Mouse (Mus musculus): ENCODE measurements around the gene Erc1.

The Erc1 gene

DNA sequence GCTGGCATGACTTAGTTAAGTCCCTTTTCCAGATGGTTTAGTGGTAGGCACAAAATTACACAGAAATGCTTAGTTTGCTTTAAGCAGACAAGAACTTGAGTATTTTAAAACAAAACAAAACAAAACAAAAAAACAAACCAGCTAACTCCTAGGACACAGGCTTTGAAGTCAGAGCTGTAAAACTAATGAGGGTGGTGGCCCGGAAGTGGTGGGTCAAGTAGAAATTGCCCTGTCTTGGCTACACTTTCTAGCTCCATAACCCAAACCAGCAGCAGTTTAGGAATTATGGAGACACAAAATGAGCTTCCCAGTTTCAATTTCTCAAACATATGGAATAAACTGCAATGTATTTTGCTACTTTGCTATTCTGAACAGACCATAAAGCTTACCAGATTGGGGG is 263.9 kb downstream of the Erc1 start:
- peak; percentile 26 for DNase-seq

DNA sequence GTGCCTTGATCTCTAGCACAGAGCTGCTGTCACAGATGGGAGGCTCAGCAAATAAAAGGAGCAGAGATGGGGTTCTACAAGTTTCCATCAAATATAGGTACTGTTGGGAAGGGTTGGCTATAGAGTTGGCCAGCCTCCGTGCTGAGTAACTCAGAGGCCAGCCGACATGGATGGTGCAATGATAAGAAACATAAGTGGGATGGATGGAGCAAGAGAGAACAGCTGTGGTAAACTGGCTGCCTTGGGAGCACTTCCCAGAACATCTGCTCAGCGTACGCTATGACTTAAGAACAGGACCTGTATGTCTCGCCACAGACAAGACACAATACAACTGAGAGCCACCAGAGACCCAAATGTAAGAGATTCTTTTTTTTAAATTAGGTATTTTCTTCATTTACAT is 264.8 kb downstream of the Erc1 start:
- DNase-seq = no peak

DNA sequence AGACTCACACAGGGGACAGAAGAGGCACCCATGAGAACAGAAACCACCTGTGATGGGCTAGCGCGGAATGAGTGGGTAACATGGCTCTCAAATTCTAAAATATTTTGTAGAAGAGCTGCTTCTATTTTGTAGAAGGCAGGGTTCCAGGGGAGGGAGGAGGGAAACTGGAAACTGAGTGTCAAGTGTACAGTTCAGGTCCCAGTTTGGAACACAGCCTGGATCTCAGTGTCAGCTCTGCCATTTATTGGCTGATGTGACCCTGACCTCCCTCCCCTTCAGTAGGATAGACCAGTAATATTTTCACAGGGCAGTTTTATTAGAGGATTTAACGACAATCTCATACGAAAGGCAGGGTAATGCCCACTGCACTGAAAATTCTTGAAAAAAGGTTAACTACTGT is 271.3 kb downstream of the Erc1 start:
- no peak for DNase-seq

DNA sequence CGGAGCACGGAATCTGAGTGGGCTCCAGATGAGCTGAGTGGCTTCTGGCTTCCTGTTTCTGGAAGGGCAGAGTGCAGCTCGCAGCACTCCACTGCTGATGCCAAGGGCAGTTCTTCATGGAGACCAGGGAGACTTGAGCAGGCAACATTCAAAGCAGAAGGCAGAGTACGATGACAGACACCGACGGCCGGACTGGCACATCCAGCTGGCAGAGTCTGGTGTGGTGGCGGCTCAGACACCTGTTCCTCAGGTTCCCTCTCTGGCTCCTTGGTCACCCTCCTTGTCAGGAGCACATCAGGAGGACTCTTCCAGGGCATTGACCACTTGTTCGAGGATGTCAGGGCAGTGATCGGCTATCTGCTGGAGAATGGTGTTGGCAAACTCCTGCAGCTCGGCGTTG is 272.6 kb downstream of the Erc1 start:
- DNase-seq = no peak

DNA sequence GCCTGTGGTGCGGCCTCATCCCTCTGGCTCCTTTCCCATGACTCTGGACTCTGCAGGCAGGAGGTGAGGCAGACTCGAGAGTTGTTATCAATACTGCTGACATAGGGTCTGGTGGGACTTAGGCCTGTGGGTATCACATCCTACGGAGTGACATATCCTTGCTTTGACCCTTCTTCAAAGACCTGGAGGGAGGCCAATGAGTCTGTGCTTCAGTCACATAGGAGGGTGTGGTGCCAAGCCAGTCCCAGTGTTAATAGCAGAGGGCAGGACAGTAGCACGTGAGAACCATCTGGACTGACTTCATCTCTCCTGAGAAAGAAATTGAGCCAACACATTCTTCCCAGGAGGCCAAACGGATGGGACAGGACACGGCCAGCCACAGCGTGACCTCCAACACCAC is 275.7 kb downstream of the Erc1 start:
- no peak for DNase-seq

DNA sequence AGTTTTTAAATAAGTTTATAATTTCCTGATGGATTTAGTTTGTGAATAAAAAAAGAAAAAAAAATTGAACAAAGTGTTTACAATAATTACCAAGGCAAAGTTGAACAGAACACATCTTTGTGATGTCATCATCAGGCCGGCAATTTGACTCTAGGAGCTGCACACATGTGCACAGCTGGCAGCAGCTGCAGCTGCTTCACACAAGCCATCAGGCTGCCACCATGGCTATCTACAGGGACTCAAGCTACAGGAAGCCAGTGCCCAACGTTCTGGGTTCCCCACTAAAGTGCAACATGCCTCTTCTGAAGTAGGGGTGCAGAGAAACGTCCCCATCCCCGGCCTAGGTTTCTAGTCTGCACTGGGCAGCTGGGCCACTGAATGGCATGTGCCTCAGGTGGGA is 277.2 kb downstream of the Erc1 start:
- DNase-seq = no peak

DNA sequence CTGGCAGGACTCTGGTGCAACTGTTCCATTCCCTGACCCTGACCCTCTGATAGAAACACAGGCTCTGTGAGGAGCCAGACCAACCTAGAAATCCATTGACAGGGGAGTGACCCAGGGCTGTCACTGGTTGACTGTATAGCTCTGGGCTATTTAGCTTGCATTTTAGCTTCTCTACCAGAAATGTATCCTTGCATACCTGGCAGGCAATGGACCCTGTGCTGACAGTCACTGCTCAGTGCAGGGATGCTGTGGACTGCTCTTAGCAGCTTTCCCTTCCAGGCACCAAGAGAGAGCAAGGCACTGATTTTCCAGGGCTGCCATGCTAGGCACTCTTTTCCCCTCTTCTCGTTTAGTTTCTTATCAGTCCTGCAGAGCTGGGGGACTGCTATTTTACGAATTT is 279.6 kb downstream of the Erc1 start:
- no peak for DNase-seq

DNA sequence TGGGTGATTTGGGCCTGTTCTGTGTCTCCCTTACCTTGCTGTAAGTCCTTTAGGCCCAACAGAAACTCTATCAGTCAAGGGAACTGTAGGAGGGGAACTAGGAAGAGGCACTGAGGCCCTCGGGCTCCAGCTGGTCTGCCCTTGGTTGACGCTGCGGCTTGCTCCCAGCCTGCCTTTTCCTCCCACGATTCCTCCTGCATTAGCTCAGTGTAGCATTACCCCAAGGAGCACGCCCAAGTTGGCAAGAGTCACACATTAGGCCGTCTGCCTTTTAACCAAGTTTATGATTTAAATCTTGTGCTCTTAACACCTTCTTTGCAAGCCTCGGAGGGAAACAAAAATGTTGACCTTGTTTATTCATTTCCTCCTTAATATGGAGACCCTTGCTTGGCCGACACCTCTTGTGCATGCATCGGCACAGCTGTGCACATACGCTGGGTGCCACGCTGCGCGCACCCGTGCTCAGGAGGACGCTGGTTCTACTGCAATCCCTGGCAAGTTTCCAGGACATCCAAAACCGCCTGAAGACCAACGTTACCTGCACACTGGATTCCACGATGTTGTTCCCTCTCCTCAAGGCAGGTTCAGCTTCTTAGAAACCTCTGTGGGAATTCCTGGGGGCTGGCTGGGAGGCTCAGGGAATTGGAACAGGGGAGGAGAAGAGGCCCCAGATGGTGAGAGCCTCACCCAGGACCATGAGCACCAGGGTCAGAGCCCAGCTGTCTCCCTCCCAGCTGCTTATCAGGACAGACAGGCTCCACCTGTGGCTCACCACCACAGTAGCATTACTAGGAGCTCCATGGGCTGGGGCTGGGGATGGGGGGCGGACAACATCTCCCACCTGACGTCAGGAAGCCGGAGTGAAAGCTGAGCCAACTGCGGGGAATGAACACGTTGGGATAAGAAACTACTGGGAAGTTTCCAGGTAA is 282.3 kb downstream of the Erc1 start:
- DNase-seq = peak; percentile 33

DNA sequence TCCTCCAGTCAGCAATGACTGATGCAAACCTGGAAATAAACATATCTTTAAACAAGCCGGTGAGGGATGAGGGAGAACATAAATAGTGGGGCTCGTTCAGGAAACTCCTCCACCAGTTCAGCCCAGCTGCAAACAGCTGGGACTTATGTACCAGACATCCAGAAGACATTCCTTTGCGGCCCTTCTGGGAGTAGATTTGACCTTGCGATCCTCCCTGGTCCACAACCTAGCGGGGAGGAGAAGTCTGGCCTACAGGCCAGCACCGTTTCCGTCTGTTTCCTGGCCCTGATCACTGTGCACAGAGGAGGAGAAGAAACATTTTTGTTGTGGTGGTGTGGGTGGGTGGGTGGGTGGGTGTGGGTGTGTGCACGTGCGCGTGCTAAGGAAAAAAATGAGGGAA is 285.4 kb downstream of the Erc1 start:
- peak; percentile 18 for DNase-seq

DNA sequence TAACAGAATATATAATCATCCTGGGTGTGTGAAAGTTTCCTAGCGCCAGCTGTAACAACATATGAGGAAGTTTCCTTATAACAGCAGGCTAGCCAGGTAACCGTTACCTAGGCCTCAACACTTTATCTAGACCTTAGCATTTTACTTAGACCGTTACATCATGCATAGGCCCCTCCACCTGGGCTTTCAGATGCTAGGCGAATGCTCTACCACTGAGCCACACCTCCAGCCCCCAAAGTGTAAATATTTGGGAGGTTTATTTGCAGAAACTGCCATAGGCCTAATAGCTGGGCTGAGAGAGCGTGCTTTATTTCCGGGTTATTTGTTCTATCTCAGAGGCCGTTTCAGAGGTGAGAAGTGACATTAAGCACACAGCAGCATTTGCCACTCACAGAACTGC is 289.1 kb downstream of the Erc1 start:
- DNase-seq = no peak

DNA sequence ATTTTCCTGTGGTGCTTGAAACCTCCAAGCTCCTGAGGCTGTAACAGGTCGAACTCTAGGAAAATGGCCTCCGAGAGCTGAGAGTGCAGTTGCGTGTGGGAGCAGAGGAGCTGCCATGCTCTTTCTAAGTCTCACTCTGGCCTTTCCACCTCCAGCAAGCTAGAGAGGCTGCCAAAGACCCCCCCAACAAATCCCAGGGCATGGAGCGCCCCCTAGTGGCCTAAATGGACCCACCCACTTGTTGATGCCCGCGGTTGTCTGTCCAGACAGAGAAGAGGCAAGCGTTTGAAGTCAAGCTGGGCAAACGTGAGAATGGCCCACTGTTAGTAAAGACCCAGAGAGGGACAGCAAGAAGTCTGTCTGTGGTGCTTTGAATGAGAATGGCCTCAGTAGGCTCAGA is 293.5 kb downstream of the Erc1 start:
- no peak for DNase-seq

DNA sequence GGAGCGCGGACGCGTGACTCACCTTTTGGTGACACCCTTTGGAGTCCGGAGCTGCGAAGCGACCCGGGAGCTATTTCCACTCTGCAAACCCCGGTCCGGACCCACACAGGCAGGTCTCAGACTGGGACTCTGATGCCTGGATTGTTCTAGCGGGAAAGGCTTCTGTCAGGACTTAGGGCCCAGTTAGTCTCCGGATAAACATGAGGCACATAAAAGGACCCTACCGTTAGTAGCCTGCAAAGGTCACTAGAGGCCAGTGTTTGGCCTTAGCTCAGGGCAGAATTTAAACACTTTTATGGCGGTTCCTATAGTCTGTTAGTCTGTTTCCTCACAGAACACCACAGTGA is 303.5 kb downstream of the Erc1 start:
- DNase-seq = no peak

DNA sequence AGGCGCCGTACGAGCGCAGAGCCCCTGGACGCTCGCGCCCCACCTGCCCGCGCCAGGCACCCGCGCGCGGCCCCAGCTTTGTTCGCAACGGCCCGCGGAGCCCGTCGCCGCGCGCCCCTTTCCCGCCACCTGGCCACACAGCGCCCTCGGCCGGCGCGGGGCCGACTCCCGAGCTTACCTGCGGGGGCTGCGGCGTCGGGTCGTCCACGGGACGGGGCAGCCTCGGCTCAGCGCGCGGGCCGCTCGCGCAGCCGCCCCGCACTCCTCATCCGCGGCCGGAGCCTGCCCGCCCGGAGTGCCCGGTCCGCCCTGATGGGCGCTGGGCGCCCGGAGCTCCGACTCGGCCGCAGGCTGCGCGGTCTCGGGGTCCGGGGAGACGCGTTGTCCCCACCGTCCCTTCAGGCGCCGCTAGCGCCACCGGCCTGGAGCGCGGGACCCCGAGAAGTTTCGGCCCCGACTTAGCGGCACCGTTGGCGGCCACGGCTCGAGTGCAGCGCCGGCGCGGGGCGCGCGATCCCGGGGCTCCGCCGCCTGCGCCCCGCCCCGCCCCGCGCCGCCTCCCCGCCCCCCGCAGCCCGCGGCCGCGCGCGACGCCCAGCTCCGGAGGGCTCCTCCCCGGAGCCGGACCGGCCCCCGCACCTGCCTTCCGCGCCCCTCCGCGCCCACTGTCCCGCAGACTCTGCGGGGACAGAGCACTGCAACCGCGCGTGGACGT is 304.0 kb downstream of the Erc1 start, which contains the start of gene Wnt5b:
Gene Wnt5b (minus strand): TSS at position 545 of the 715 bp plus-strand sequence.
- DNase-seq = no peak

DNA sequence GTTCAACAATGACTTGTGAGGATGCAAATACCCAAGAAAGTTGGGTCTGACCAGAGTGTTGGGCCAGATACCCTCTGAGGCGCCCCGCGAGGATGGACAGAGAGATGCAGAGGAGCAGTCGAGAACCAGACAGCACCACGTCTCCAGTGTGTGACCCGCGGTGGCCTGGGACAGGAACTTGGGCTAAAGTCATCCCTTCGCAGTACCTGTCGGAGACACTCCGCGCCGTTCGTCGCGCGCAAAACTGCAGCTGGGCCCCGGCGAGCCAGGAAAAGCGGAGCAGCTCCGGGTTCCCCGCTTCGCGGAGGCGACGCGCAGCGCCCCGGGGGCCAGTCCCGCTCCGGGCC is 304.5 kb downstream of the Erc1 start:
- DNase-seq = no peak

DNA sequence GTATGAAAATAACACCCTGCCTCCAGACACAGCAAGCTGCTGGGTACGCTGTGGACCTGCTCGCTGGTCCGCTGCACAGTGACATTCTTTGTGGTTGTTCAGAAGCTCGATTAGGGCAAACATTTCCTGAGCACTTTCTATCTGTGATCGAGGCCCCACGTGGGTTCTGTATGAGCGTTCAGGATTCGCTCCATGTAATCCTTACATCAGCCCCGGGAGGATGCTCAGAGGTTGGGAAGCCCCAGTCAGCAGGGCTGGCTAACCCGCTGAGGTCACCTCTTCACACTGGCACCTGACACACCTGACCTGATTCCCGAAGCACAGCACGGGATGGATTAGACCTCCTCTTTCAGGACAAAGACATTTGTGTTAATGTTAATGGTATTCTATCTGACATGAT is 312.1 kb downstream of the Erc1 start:
- no peak for DNase-seq

DNA sequence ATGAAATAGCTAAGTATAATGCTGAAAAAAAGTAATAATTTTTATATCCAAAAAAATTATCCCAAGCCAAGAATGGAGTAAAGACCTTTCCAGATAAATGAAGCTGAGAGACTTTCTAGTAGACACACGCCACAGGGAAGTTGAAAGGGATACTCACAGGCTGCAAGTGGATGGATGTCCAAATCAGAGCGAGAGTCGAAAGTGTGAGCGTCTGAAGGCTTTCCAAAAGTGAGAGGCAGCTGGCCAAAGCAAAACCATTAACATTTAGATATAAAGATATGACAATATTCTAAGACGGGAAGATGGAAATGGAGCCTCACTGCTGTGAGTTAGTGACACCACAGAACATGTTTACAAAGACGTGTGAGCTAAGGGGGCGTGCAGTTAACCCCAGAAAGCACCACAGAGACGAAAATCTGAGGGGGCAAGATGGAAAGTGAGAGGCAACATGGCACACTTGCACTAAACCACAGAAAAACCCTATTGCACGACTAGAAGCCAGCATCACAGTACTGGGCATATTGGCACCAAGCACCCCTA is 314.7 kb downstream of the Erc1 start:
- DNase-seq = no peak

DNA sequence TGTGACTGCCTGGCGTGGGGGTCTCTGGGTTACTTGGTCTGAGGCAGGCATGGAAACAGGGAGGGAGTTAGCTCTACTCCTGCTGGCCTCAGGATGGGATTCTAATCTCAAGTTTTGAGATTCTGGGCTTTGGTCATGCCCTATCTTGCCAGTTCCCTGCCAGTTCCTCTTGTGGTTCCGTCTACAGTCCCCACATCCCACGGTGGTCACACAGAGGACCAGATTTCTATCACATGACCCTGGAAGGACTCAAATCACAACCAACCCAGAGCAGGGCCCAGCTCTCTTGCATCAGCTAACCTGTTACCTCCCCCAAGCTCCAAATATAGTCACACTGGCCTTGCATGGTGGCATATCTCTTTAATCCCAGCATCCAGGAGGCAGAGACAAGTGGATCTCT is 318.3 kb downstream of the Erc1 start:
- no peak for DNase-seq

DNA sequence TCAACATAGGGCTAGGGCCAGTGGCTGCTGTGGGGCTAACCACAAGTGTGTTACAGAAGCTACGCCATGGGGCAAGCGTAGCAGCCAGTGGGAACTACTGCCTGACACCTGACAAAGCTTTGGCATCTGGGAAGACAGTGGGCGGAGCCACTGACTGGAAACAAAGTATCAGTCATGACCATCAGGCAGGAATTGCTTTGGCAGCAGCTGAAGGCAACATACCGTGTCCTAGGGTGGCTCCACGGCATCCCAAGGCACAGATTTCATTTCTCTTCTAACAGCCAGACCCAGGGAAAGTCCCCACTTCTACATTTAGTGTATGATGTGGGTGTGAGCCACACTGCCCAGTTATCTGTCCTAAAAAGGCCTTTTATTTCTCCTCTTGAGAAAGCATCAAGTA is 321.5 kb downstream of the Erc1 start:
- no peak for DNase-seq

DNA sequence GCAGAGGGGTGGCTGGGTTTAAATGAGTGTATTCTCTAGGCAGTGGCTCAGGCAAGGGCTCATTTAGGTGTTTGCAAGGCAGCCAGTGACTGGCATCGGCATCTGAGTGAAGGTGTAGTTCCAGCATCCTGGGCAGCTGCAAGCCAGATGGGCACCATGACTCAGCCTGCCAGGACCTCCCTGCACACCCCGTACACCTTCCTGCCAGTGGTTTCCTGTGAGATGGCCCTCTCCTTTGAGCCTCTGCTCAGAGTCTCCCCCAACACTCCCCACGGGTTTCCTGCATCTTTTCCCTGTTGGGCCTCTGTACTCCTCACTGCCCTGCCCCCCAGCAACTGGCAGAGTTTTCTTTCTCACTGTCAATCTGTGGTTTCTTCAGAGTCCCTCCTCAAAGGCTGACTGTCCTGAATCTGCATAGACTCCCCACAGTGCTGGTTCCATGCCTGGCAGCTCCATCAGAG is 326.0 kb downstream of the Erc1 start:
- DNase-seq = no peak

DNA sequence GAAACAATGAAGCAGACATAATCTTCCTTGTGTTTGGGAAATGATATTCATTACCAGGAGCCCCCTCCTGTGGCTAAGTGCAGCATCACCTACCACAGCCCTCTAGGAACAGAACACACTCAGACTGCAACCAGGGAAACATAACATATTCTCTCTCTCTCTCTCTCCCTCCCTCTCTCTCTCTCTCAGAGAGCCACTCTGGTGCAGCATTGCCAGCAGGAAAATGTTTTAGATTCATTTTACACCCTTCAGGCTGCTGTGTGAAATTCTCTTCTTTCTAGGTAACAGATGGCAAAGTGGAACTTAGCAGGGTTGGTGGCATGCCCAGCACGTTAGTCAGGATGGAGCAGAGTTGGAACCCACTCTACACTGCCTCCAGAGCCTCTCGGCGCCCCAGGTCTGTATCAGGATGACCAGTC is 326.5 kb downstream of the Erc1 start:
- DNase-seq = no peak
